Mouse (Mus musculus): ENCODE data around the gene Gkn1. TPM values are rescaled to one million over a fixed set of nuclear protein-coding genes. Genes with fewer than 3 reads are reported as not detected.

The Gkn1 gene
- polyA plus RNA-seq, 1 experiment from 2014 or later, result not detected

GRCm38 (mm10) chr6:87369223-87369622 lies 18.5 kb upstream of the Gkn1 start:
- H3K36me3 ChIP-seq (ENCODE audit: insufficient read depth, low read length), result no peaks in the 10 kb centered on the region
- 77% methylated on average over 5 of the region's 5 CpGs for WGBS
- DNase-seq (ENCODE audit: low spot score) (no peak), ATAC-seq (replicated peaks; ENCODE audit: low FRiP score, low read depth) (no peak)
- H3K27me3 ChIP-seq (ENCODE audit: insufficient read depth, low read length), result no peaks in the 10 kb centered on the region
- H3K4me3 ChIP-seq (replicated peaks; ENCODE audit: low read depth, low read length), result no peak overlapping the region
- TF ChIP-seq CTCF (IDR thresholded peaks at IDR 0.05; ENCODE audit: low read depth), result no peak
- H3K27ac ChIP-seq, result no peak overlapping the region
- no peaks in the 10 kb centered on the region for H3K4me1 ChIP-seq (replicated peaks; ENCODE audit: insufficient read depth, low read length)
- no peaks in the 10 kb centered on the region for H3K9me3 ChIP-seq (replicated peaks; ENCODE audit: low read length)
- no peak overlapping the region for H3K9ac ChIP-seq (ENCODE audit: low read depth, low read length)
- H3K4me2 ChIP-seq (ENCODE audit: low read length), result no peak overlapping the region

- TF ChIP-seq CTCF (IDR thresholded peaks at IDR 0.05; ENCODE audit: low read depth), result no peak
- H3K27me3 ChIP-seq (ENCODE audit: insufficient read depth, low read length), result no peaks in the 10 kb centered on the region
- ATAC-seq (replicated peaks; ENCODE audit: low FRiP score, low read depth), result no peak
- H3K27ac ChIP-seq, result no peak overlapping the region
- no peak overlapping the region for H3K9ac ChIP-seq (ENCODE audit: low read depth, low read length)
- DNase-seq (ENCODE audit: low spot score), result no peak
- H3K4me2 ChIP-seq (ENCODE audit: low read length), result no peak overlapping the region
- no peaks in the 10 kb centered on the region for H3K4me1 ChIP-seq (replicated peaks; ENCODE audit: insufficient read depth, low read length)
- 78% methylated on average over 5 of the region's 5 CpGs for WGBS
- H3K9me3 ChIP-seq (replicated peaks; ENCODE audit: low read length), result no peaks in the 10 kb centered on the region
- H3K36me3 ChIP-seq (ENCODE audit: insufficient read depth, low read length), result no peaks in the 10 kb centered on the region
- no peak overlapping the region for H3K4me3 ChIP-seq (replicated peaks; ENCODE audit: low read depth, low read length)
These were observed 3.7 kb upstream of the Gkn1 start for GRCm38 (mm10) chr6:87354441-87354840.

DNA sequence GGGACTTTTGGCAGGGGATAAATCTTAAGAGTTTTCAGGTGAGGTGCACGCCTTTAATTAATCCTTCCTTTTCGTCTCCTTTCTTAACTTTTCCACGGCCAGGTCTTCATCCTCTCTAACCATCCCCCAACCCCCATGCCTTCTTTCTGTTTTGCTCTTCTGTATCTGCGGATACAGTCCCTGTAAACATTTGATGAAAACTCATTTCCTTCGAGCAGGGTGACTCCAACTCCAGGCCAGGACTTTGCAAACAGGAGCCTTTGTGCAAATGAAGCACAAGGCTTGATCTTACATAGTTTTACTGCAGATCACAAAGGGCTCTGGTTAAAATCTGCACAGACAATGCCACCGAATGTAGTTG lies 14.8 kb downstream of the Gkn1 start:
- H3K9me3 ChIP-seq (replicated peaks; ENCODE audit: low read length), result no peaks in the 10 kb centered on the region
- ATAC-seq (replicated peaks; ENCODE audit: low FRiP score, low read depth) (no peak), DNase-seq (ENCODE audit: low spot score) (no peak)
- H3K4me3 ChIP-seq (replicated peaks; ENCODE audit: low read depth, low read length), result no peak overlapping the region; the same call in 1 of the 2 replicates
- no peak overlapping the region for H3K9ac ChIP-seq (ENCODE audit: low read depth, low read length)
- TF ChIP-seq CTCF (IDR thresholded peaks at IDR 0.05; ENCODE audit: low read depth), result no peak
- H3K4me1 ChIP-seq (replicated peaks; ENCODE audit: insufficient read depth, low read length), result no peaks in the 10 kb centered on the region
- peak overlapping the region; percentile 83; the same call in 1 of the 2 replicates for H3K4me2 ChIP-seq (ENCODE audit: low read length)
- H3K27ac ChIP-seq, result no peak overlapping the region
- no peaks in the 10 kb centered on the region for H3K27me3 ChIP-seq (ENCODE audit: insufficient read depth, low read length)
- H3K36me3 ChIP-seq (ENCODE audit: insufficient read depth, low read length), result no peaks in the 10 kb centered on the region
- WGBS, result 33% methylated on average over 6 of the region's 6 CpGs

DNA sequence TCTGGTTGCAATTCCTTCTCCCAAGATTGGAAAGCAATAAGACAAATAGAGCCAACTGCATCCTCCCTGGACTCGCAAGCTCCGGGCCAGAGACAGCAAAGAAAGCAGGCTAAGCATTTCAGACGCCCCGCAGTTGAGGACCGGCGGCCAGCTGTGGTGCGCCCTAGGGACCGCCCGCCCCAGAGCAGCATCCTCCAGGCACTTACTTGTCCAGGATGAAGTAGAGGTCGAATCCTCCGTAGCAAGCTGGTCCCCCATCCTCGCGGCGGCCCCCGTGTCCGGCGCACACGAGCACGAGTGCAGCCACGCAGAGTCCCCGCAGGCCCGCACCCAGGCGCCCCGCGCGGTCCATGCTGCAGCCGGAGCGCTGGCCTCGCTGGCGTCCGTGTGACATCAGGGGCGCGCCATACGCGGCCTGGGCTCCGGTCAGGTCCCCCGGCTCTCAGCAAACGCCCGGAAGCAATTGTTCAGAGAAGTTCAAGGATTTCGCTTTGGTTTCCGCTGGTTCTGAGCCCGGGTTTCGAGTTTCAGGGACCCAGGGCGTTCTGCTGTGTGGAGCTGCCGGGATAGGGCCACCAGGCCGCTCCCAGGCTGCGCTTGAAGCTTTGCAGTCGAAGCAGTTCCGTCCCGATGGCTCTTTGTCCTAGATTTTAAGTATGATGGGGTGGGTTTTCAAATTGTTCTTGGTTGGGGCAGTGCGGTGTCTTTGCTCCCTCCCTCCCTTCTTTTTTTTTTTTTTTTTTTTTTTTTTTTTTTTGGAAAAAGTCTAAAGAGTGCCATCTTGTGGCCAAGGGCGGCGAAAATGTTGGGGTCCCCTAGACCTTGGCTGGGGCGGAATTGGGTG lies 15.4 kb downstream of the Gkn1 start, which contains the start of gene Antxr1:
Gene Antxr1, minus strand, starts transcription at position 731 of the 844 bp plus-strand sequence.
- Histone ChIP-seq H3K4me3 (replicated peaks; ENCODE audit: low read depth, low read length) (peak within 1 kb of the TSS; percentile 66), H3K27ac (peak within 1 kb of the TSS; percentile 82), H3K4me1 (replicated peaks; ENCODE audit: insufficient read depth, low read length) (no peaks in the 10 kb centered on the region), H3K9ac (ENCODE audit: low read depth, low read length) (peak within 1 kb of the TSS; percentile 80), H3K27me3 (ENCODE audit: insufficient read depth, low read length) (no peaks in the 10 kb centered on the region), H3K36me3 (ENCODE audit: insufficient read depth, low read length) (no peaks in the 10 kb centered on the region), H3K4me2 (ENCODE audit: low read length) (peak within 1 kb of the TSS; percentile 83), H3K9me3 (replicated peaks; ENCODE audit: low read length) (no peaks in the 10 kb centered on the region)
- peak; percentile 66 for TF ChIP-seq CTCF (IDR thresholded peaks at IDR 0.05; ENCODE audit: low read depth)
- DNase-seq (ENCODE audit: low spot score) (peak; percentile 76), ATAC-seq (replicated peaks; ENCODE audit: low FRiP score, low read depth) (peak; percentile 61)
- under 1% methylated on average over 54 of the region's 54 CpGs for WGBS

DNA sequence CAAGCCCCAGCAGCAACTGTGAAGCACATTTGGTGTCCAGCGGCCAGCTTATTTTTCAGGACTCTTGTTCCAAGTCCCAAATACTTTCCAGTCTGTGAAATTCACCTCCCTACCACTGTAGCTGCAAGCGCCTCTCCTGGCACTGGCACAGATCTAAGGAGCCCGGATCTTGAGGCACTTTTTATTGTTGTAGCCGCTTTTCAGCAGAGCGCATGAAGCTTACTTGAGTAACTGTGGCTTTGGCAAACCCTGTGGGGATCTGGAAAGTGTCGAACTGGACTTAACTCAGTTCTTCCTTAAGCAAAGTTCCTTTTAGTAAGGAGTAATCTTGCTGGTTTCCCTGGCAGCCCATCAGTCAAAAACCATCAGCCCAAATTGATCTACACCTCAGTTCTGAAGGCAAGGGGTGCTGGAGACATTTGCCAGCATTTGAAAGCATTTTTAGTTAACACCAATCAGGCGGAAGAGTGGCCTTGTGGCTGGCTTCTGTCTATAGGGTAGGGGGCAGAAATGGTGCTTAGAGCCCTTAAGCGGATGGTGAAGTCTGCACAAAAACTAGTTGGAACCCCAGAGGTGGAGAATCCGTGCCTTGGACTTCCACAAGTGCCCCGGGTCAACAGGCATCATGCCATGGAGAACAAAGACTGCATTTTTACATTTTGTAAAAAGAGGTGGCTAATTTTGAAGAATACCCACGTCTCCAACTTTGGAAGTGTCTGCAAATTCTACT lies 16.2 kb downstream of the Gkn1 start:
- peak overlapping the region; percentile 80 for H3K9ac ChIP-seq (ENCODE audit: low read depth, low read length)
- TF ChIP-seq CTCF (IDR thresholded peaks at IDR 0.05; ENCODE audit: low read depth), result no peak
- WGBS, result 10% methylated on average over 11 of the region's 11 CpGs
- H3K9me3 ChIP-seq (replicated peaks; ENCODE audit: low read length), result no peaks in the 10 kb centered on the region
- ATAC-seq (replicated peaks; ENCODE audit: low FRiP score, low read depth), result no peak
- H3K4me1 ChIP-seq (replicated peaks; ENCODE audit: insufficient read depth, low read length), result no peaks in the 10 kb centered on the region
- peak overlapping the region; percentile 66 for H3K4me3 ChIP-seq (replicated peaks; ENCODE audit: low read depth, low read length)
- H3K4me2 ChIP-seq (ENCODE audit: low read length), result peak overlapping the region; percentile 83
- peak overlapping the region; percentile 82; the same call in 1 of the 2 replicates for H3K27ac ChIP-seq
- H3K27me3 ChIP-seq (ENCODE audit: insufficient read depth, low read length), result no peaks in the 10 kb centered on the region
- H3K36me3 ChIP-seq (ENCODE audit: insufficient read depth, low read length), result no peaks in the 10 kb centered on the region
- peak; percentile 76 for DNase-seq (ENCODE audit: low spot score)

GRCm38 (mm10) chr6:87332380-87332779 lies 18.4 kb downstream of the Gkn1 start:
- Histone ChIP-seq H3K4me3 (replicated peaks; ENCODE audit: low read depth, low read length) (no peak overlapping the region), H3K27ac (no peak overlapping the region), H3K36me3 (ENCODE audit: insufficient read depth, low read length) (no peaks in the 10 kb centered on the region), H3K4me1 (replicated peaks; ENCODE audit: insufficient read depth, low read length) (no peaks in the 10 kb centered on the region), H3K9ac (ENCODE audit: low read depth, low read length) (no peak overlapping the region), H3K9me3 (replicated peaks; ENCODE audit: low read length) (no peaks in the 10 kb centered on the region), H3K27me3 (ENCODE audit: insufficient read depth, low read length) (no peaks in the 10 kb centered on the region), H3K4me2 (ENCODE audit: low read length) (no peak overlapping the region)
- no peak for ATAC-seq (replicated peaks; ENCODE audit: low FRiP score, low read depth)
- DNase-seq (ENCODE audit: low spot score), result no peak
- no peak for TF ChIP-seq CTCF (IDR thresholded peaks at IDR 0.05; ENCODE audit: low read depth)
- WGBS, result 61% methylated on average over 2 of the region's 2 CpGs

Data from kidney, postnatal 0 days (tissue).